Mouse (Mus musculus) midbrain, embryonic 10.5 days (tissue): ENCODE results near the gene Syt10. TPM values are rescaled to one million over a fixed set of nuclear protein-coding genes. Genes with fewer than 3 reads are reported as not detected.
"Not testable (repeated sequence)": the region's sequence is repeated elsewhere in the genome, so short reads cannot be mapped to it uniquely, and the experiment has no call there.

Experiments
- DNase-seq: peaks from one replicate; pipeline ENCODE4 v3.0.0-alpha.2; 2017; ENCODE audit warnings: low spot score
- H3K27ac ChIP-seq: fragments of 300-500 bp; sonication (generic); replicated peaks from 2 replicates; pipeline ENCODE4 v1.5.1; 2016; ENCODE audit warnings: mild to moderate bottlenecking
- H3K27me3 ChIP-seq: fragments of 300-500 bp; sonication (generic); 2 replicates; pipeline ENCODE4 v1.6.1; 2016; ENCODE audit warnings: low read depth, mild to moderate bottlenecking; ENCODE audit not compliant: poor library complexity, severe bottlenecking
- H3K36me3 ChIP-seq: fragments of 300-500 bp; sonication (generic); 2 replicates; pipeline ENCODE4 v1.6.1; 2016; ENCODE audit warnings: mild to moderate bottlenecking, moderate library complexity
- H3K4me1 ChIP-seq: fragments of 300-500 bp; sonication (generic); 2 replicates; pipeline ENCODE4 v1.6.1; 2016
- H3K4me3 ChIP-seq: fragments of 300-500 bp; sonication (generic); 2 replicates; pipeline ENCODE4 v1.5.1; 2016; ENCODE audit warnings: mild to moderate bottlenecking, moderate library complexity
- H3K9me3 ChIP-seq: fragments of 300-500 bp; sonication (generic); replicated peaks from 2 replicates; pipeline ENCODE4 v1.6.1; 2016; ENCODE audit warnings: mild to moderate bottlenecking
- WGBS: fragments of 180-500 bp; shearing (Covaris S2); methylation state at CpG from one replicate; pipeline ENCODE4 v1.1.7; 2016; 5-methylcytosine and 5-hydroxymethylcytosine counted together
- microRNA-seq: library from miRNA; unstranded; fragments of <30 nt; microRNA quantifications from one replicate; pipeline ENCODE4, GENCODE M21; 2017
- polyA plus RNA-seq: library from polyadenylated mRNA; unstranded; fragments of >200 nt; fragmentation: Nextera tagmentation; extraction: Ambion mirVana; gene quantifications from 2 replicates; pipeline ENCODE4 v1.2.1, GENCODE M21; 2016

Syt10 gene
- polyA plus RNA-seq = 0.19 and 0.39 TPM in 2 replicates

GRCm38 (mm10) chr15:89841364-89842017 lies at the start of gene Syt10:
Gene Syt10 (minus strand): TSS chr15:89841860.
- no peaks in the 10 kb centered on the region for H3K9me3 ChIP-seq
- no peak within 1 kb of the TSS; the same call in 1 of the 2 replicates for H3K27ac ChIP-seq
- peak within 1 kb of the TSS; percentile 71 for H3K4me3 ChIP-seq
- no peaks in the 10 kb centered on the region for H3K36me3 ChIP-seq
- peak; percentile 62 for DNase-seq
- peaks cover 16% of the 10 kb centered on the region for H3K4me1 ChIP-seq
- under 1% methylated on average over 53 of the region's 53 CpGs for WGBS
- peaks cover 42% of the 10 kb centered on the region for H3K27me3 ChIP-seq

- no peak for DNase-seq
- no peaks in the 10 kb centered on the region for H3K9me3 ChIP-seq
- H3K27ac ChIP-seq = no peak overlapping the region
- no peak overlapping the region for H3K4me3 ChIP-seq
- no peaks in the 10 kb centered on the region for H3K4me1 ChIP-seq
- H3K27me3 ChIP-seq = no peaks in the 10 kb centered on the region
- WGBS = 89% methylated on average over 2 of the region's 2 CpGs
- no peaks in the 10 kb centered on the region for H3K36me3 ChIP-seq
Observed at GRCm38 (mm10) chr15:89883799-89884198, 42.1 kb upstream of the Syt10 start.

GRCm38 (mm10) chr15:89878981-89879380 lies 37.3 kb upstream of the Syt10 start:
- Histone ChIP-seq H3K4me3 (no peak overlapping the region), H3K9me3 (no peaks in the 10 kb centered on the region), H3K36me3 (no peaks in the 10 kb centered on the region), H3K27ac (no peak overlapping the region), H3K27me3 (no peaks in the 10 kb centered on the region), H3K4me1 (no peaks in the 10 kb centered on the region)
- WGBS = 95% methylated on average over 2 of the region's 2 CpGs
- no peak for DNase-seq

DNA sequence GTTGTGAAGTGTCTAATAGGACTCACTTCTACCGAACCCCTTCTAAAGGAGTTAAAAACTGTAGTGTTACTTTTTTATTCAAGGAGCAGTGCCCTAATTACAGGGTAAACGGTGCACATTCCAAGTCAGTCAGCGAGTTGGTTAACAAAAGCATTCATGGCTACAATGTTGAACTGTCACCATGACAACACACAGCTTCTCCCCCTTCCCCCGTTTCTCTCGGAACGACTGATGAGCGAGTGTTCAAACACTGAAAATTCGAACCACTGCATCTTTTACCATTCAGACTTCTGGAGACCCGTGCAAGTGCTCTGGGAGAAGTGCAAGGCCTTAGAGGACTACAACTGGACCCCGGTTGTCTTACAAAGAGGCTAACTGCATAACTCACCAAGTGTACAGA lies 25.6 kb downstream of the Syt10 start:
- Histone ChIP-seq H3K27ac (peak overlapping the region; percentile 59; the same call in 1 of the 2 replicates), H3K4me1 (peaks cover 14% of the 10 kb centered on the region), H3K36me3 (no peaks in the 10 kb centered on the region), H3K9me3 (no peaks in the 10 kb centered on the region), H3K4me3 (no peak overlapping the region; the same call in 1 of the 2 replicates), H3K27me3 (no peaks in the 10 kb centered on the region)
- WGBS = 23% methylated on average over 10 of the region's 10 CpGs
- DNase-seq = peak; percentile 46

DNA sequence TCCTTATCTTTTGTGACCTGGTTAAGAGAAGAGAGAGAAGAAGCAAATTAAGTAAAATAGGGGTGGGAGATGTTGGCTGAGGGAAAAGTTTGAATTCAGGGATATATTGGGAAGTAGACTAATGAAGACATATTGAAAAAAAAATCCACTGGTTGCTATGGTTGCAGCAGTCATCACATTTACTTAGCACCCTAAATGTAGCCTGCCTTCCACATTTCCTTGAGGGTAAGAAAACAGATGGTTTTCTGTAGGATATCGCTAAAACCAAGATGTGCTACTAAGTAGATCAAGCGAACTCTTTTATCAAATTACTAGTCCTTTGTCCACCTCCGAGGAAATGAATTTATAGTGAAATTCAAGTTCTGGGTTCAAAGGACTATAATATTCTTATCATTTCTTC lies 37.2 kb downstream of the Syt10 start:
- no peak for DNase-seq
- Histone ChIP-seq H3K27ac (no peak overlapping the region), H3K36me3 (no peaks in the 10 kb centered on the region), H3K4me3 (no peak overlapping the region), H3K4me1 (no peaks in the 10 kb centered on the region), H3K9me3 (no peaks in the 10 kb centered on the region), H3K27me3 (no peaks in the 10 kb centered on the region)
- 95% methylated on average over 3 of the region's 3 CpGs for WGBS

GRCm38 (mm10) chr15:89779928-89780327 lies 61.7 kb downstream of the Syt10 start:
- no peak overlapping the region for H3K27ac ChIP-seq
- H3K4me3 ChIP-seq = no peak overlapping the region
- H3K27me3 ChIP-seq = no peaks in the 10 kb centered on the region
- no peaks in the 10 kb centered on the region for H3K4me1 ChIP-seq
- WGBS = 83% methylated on average over 9 of the region's 9 CpGs
- H3K36me3 ChIP-seq = no peaks in the 10 kb centered on the region
- no peaks in the 10 kb centered on the region for H3K9me3 ChIP-seq
- no peak for DNase-seq

- not testable (repeated sequence) for H3K27ac ChIP-seq, DNase-seq, H3K4me3 ChIP-seq, H3K27me3 ChIP-seq, H3K36me3 ChIP-seq, H3K9me3 ChIP-seq, H3K4me1 ChIP-seq
- 88% methylated on average over 13 of the region's 13 CpGs for WGBS
Observed at GRCm38 (mm10) chr15:89766016-89766415, 75.6 kb downstream of the Syt10 start.

DNA sequence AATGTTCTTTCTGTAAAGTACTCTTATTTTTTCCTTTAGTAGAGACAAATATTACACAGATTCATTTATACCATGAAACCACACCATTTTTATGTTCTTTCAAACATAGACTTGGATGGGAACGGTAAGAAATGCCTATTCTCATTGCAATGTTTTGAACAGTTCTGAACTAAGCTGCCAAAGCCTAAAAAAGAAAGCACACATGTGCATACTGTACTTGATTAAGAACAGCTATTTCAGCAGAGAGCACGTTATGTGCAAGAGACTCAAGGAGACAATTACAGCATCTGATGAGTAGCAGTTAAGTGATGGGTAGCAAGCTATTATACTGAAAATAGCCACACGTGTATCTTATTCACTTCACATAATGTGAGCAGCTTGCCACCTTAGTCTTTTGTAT lies 108.0 kb downstream of the Syt10 start:
- H3K36me3 ChIP-seq = no peaks in the 10 kb centered on the region
- H3K27ac ChIP-seq = no peak overlapping the region
- H3K9me3 ChIP-seq = 0 out of 2 replicates have a peak, but pooled peaks cover 2% of the 10 kb centered on the region
- 84% methylated on average over 3 of the region's 3 CpGs for WGBS
- H3K4me3 ChIP-seq = no peak overlapping the region
- H3K27me3 ChIP-seq = no peaks in the 10 kb centered on the region
- no peak for DNase-seq
- H3K4me1 ChIP-seq = no peaks in the 10 kb centered on the region

Small RNA genes within 50 kb of the gene (microRNA-seq; reads per million reads assigned to microRNA genes)
- not detected for gene Gm24643

Other genes starting within 250 kb of the Syt10 start
- gene Rabl2, start 249.9 kb downstream of the Syt10 start, polyA plus RNA-seq = 80.1 and 80.7 TPM in 2 replicates